Mouse (Mus musculus) heart, postnatal 4 days (tissue): Measurements from ENCODE around the gene Sned1. TPM values are rescaled to one million over a fixed set of nuclear protein-coding genes. Genes with fewer than 3 reads are reported as not detected.
"Not testable (repeated sequence)": the region's sequence is repeated elsewhere in the genome, so short reads cannot be mapped to it uniquely, and the experiment has no call there.

Source experiments
- DNase-seq: peaks from one replicate; pipeline ENCODE4 v3.0.0; 2021
- total RNA-seq, 2 experiments: library from RNA; stranded (reverse); gene quantifications; 2 replicates each; pipeline ENCODE4 v1.2.3; 2021

The Sned1 gene
- 10 to 100 TPM; 11.0 to 11.4 TPM for total RNA-seq

DNA sequence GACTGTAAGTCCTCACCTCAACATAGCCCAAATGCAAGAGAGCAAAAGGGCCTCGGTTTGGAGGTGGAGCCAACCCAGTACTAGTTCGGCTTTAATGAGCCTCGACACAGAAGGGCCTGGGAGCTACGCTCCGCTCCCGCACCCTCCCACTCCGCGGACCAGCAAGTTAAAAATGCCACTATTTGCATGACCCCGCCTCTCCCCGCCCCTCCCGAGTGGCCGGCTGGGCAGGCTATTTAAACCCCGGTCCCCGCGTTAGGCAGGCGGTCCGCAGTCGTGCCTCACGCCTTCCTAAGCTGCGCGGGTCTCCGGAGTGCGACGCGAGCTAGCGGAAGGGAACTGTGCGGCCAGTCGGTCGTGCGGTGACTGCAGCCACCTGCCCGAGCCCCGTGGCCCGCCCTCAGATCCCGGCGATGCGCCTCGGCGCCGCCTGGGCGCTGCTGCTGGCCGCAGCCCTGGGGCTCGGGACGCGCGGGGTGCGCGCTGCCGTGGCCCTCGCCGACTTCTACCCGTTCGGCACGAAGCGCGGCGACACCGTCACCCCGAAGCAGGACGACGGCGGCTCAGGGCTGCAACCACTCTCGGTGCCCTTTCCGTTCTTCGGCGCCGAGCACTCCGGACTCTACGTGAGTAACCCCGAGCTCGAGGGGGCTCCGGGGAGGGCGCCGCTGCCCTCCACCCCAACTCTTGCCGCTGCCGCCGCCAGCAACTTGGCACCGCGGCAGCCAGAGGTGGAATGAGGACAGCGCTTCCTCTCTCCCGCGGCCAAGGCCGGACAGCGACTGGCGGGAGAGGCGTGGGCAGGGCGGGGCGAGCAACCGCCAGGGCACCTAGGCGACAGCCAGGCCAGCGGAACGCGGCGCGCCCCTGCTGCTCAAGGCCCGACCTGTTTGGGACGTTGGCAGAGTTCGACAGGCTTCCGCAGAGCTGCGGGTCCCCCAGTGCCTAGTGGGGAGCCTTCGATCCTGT is at the start of gene Sned1:
Gene Sned1, plus strand, starts transcription at position 266 of the 969 bp plus-strand sequence.
- DNase-seq = peak; percentile 93

DNA sequence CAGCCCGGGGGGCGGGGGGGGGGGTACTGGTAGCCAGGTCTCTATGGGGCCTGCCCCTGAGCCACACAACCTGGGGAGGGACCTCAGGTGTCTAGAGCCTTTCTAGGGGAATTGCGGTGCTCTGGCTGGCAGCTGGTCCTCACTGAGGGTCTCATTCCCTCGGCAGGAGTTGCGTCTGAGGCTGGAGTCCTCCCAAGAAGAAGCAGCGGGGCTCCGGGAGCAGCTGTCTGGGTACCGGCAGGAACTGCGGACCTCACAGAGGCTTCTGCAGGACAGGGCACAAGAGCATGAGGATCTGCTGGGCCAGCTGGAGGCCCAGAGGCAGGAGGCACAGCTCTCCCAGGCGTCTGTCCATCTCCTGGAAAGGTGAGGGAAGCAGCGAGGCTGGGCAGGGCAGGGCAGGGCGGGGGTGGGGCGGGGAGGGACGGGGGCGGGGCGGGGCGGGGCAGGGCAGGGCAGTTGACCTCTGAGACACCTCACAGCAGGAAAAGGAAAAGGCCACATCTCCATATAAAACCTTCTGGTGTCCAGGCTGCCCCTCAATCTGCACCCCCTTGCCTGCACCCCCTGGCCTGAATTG is 44.8 kb upstream of the Sned1 start:
- DNase-seq = no peak

DNA sequence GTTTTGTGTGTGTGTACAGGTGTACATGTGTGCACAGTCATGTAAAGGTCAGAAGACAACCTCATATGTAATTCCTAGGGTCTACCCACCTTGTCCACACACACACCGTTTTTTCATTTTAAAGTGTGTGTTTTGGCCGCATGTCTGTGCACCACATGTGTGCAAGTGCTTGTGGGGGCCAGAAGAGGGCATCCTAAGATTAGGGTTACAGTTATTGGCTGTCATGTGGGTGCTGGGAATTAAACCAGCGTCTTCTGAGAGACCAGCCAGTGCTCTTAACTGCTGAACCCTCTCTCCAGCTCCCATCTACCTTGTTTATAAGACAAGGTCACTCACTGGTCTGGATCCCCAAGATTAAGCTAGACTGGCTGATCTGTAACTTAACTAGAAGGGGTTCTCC is 40.7 kb upstream of the Sned1 start:
- DNase-seq = no peak

DNA sequence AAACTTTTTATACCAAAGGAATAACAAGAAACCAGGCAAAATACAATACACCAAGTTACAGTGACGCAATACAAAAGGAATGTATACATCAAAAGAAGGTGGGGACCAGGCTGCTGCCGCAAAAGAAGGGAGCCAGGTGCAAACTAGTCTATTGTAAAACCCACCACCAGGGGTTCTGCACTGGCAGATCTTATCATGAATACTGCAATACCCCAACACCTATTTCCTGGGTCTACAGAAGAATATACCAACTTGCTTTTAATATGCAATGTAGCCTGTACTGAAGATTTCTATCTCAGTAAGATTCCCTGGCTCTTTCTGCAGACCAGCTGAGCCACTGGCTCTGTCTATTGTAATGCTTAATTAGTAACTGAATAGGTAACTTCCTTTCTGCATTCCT is 38.2 kb upstream of the Sned1 start:
- DNase-seq = not testable (repeated sequence)

DNA sequence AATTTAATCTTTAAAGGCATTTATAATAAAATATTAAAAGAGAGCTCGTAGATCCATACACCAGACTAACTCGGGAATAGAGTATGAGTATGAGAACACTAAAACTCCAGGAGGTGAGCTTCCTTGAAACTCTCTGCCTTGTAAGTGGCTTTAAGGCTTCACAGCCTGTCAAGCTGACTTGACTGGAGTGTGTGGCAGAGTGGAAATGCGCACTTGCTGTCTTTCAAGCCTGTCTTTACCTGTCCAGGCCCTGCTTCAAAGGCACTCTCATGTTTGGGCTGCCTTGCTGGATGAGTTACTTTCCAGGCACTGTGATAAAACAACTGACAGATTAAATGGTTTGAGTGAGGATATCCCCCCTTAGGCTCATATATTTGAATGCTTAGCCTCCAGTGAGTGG is 37.7 kb upstream of the Sned1 start:
- DNase-seq = no peak

DNA sequence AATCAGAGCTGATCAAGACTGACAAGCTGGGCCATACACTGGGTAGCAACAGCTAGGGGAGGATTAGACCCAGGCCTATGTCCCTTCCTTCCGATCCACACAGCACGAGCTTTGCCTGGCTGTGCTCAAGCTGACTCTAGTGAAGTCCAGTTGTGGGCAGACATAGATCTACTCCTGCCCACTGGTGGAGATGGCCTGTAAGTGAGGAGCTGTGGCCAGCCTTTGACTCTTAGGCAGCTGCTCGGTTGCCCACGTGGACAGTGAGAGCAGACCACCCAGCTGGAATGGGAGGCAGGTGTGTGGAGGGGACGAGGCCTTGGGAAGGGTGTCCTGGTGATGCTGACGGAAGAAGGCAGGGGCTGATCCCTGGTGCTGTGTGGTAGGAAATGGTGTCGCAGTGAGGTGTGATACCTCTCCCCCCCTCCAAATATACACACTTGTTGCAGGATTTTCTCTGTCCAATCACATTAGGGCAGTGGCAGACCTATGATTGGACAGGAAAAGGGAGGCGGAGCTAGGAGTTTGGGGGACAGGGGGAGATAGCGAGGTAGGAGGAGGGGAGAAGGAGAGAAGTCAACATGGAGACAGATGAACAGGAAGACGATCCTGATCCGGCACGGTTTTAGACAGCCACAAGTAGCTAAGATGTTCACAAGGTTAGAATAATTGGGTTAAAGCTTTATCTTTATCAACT is 29.2 kb upstream of the Sned1 start:
- no peak for DNase-seq

DNA sequence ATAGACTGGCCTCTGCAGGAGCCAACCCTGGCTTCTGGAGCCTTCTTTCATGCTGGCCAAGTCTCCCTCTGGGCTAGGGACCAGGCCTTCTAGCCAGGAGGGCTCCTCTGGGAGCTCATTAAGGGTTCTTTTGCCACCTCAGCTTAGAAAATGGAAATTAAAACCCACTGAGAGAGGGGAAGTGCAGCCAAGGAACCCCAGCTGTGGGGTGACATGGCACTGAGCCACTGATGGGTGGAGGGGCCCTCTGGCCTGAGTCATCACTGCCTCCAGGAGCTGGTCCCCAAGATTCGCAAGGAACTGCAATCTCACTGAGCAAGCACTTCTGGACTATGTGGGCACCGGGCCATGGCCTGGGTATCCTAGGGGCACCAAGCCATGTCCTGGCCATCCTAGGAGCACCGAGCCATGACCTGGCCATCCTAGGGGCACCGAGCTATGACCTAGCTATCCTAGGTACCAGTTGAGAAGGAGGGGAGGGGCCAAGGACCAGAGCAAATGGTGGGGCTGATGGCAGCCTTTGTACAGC is 28.0 kb upstream of the Sned1 start:
- DNase-seq = no peak

DNA sequence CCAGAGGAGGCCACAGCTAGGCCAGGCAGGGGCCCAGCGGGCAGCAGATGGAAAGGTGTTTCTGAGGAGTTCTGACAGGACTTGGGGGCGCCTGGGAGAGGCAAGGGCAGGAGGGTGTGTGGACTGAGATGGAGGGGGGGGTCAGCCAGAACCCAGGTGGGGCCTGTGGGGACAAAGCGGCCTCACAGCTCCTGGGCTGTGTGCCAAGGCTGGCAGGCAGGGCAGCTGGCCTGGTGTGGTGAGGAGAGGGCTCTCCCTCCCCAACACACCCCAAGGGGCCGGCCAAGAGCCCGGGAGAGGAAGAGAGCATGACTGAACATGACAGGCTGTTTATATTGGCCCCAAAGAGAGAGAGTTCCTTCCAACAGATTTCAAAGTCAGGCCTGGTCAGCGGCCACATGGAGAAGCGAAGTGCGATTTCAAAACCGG is 25.4 kb upstream of the Sned1 start:
- DNase-seq = peak; percentile 85

DNA sequence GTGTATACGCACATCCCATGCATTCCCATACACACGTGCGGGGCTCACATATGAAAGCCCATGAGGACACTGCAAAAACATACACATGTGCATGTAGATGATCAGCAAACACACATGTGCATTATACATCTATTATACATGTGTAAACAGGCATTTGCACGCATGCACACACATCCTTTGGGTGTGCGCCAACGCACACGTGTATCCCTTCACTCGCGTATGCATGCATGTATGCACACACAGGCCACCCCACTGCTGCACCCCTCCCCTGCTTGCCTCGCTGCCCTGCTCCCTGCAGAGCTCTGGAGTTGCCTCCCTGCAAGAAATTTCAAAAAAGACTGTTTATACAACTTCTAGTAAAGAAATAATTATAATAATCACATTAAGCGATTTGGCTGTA is 24.6 kb upstream of the Sned1 start:
- no peak for DNase-seq

DNA sequence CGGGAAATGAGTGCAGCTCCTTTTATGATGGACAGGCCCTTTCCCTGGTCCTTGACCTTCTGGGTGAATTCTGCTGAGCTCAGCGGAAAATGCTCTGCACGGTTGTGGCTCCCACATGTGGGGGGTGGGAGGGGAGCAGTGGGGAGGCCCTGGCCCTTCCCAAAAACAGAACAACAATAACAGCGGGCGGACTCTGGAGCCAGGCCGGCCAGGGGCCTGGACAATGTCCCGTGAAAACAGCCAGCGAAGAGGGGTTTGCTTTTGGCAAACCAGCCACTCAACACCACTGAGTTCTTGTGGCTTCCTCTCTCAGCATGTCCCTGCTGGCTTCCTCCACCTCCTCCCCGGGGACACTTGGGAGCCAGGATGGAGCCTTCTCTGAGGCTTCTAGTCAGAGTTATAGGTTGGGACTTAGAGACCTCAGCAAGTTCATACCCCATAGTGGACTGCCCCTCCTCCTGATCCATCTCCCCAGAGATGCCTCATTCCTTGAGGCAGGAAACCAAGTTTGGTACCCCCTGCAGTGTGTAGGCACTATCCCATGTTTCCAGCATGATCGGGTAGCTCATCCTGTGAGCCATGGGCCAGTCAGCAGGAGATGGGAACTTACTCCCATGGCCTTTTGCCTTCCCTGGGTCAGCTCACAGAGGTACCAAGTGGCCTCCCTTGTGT is 24.0 kb upstream of the Sned1 start:
- DNase-seq = peak; percentile 53

DNA sequence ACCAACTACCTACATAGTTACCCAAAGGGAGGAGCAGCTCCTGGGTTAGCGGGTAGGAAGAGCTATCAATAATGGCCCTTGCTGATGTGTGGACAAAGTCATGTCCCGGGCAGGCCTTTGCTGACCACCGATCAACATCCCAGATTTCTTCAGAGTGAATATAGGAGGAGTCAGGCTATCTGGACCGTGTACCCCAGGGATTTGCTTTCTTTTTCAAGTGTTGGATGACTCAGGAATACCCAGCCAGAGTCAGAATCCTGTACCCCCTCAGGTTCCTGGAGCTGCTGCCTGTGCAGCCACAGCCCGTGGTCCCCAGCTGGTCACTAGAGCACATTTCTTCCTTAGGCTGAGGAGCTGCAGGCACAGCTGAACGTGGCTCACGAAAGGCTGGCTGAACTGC is 23.2 kb upstream of the Sned1 start:
- no peak for DNase-seq

DNA sequence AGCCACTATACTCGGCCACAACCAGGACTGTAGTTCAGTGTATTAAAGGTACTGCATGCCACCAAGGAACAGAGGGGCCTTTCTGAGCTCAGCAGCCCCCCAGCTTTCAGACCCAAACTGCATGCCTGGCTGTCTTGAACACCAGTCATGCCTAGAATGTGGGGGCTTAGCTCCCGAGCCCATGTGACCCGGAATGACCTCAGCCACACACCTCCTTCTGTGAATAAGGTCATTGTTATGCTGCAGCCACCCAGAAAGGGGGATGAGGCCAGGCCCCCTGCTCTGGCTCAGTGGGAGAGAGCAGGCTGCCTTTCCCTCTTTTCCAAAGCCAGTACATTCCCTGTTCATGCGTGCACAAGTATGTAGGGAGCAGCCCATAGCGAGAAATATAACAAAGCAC is 21.0 kb upstream of the Sned1 start:
- DNase-seq = no peak

DNA sequence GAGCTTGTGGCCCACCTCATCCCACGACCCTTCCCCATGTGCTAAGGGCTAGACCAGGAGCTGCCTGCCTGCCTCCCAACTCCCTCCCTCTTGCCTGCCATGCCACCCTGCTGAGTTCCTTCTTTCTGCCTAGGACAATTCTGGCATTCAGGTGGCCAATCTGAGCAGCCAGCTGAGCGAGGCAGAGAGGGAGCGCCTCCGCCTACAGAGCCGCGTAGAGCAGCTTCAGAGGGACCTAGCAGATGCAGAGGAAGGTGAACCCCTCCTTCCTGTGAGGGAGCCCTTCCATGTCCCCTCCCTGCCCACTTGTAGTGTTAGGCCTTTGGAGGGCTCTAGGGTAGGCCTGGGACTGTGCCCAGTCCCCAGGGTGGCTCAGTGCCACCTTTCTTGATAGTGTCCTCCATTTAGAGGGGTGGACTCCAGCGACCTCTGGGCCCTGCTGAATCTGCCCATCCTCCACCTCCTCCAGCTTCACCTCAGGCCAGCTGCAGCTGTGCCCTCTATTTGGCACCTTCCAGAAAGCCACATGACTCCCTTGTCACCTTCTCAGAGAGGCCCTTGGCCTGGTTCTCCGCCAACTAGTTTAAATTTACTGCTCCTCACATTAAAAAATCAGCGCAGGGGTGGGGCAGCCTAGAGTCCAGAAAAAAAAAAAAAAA is 18.7 kb upstream of the Sned1 start:
- DNase-seq = peak; percentile 77

DNA sequence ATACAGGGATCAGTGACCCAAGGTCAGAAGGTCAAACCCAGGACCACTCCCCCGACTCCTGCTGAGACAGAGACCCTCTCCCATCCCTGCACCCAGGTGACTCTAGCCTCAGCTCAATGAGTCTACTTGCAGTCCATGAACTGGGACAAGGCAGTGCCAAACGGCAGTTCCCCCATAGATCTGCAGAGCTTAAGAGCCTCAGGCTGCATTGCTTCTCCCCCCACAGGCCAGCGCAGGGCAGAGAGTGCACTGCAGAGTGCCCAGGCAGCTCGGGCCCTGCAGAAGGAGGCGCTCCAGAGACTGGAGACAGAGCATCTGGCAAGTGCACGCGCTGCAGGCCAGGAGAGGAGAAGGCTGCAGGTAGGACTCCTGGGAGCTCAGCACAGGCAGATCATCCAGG is 18.1 kb upstream of the Sned1 start:
- peak; percentile 45 for DNase-seq

DNA sequence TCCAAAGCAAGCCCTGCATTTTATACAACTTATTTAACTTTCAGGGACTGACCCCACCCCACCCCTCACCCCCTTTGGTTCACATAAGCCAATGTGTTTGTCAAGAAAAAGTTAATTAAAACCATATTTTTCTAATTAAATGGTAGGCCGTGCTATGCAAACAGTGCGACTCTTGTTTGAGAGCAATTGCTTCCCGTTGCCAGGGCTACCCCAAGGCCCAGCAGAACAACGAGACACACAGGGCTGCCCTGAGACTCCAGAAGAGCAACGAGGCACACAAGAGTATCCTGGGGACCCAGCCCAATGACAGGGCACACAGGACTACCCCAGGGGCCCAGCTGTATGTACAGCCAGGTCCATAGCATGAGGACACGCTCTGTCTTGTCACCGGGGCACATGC is 14.9 kb upstream of the Sned1 start:
- DNase-seq = no peak

DNA sequence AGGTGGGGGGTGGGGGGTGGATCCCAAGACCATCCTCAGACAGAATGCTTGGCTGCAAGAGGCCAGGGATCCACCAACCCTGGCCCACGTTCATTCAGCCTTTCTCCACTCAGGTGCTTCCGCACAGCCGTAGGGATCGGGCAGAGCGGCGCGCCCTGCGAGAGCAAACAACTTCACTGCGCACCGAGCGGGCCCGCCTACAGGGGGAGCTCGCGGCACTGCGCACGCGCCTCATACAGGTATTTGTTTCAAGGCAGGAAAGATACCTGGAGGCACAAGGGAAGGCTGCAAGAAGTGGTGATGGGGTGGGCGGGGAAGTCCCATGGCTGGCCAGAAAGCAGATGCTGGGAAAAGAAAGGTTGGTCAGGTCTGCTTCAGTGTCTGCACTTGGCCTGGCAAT is 11.7 kb upstream of the Sned1 start:
- DNase-seq = peak; percentile 64

DNA sequence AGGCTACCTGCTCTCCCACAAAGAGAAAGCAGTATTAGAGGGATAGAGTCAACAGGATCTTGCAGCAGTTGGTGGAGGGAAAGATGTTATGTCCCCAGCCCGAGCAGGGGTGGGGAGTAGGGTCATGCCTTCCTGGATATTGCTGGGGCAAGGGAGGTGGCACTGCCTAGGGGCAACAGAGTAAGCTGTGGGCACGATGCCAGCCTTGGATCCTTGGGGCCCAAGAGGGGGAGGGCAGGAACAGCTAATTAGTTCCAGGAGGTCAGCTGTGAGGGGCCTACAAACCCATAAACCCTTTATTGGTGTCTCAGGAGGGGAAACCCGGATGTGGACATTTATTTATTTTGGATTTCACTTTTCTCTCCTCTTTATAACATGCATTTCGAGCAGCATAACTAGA is 10.4 kb upstream of the Sned1 start:
- DNase-seq = no peak

DNA sequence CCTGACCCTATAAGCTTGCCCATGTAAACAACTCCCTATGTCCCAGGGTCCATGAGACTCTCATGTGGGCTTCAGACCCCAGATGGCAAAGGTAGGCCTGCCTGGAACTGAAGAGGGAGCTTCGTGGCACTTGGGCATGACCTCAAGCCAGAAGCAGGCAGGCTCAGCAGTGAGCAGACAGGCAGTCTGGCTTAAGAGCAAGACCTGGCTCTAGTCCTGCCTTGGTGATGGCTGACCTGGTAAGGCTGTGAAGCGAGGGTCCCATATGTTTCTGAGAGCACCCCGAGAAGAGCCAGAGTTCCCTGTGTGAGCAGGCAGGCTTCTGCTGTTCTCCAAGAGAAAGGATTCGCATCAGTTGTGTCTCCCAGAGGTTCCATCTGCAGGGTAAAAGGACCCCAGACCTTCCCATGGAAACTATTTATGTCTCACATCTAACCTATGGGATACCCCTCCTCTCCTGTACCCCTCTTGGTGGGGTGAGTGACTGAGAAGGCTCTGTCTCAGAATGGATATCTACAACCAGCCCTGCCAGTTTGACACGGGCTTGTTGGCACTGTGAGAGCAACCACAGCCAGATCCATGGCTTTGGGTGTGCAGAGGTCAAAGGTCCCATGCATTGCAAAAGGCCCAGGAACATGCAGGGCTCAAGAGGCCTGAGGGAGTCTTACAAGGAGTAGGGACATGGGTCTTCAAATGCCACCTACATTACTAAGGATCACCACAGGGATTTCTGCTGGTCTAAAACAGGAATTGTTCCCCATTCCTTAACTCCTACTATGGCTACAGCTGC is 9.7 kb upstream of the Sned1 start:
- no peak for DNase-seq

DNA sequence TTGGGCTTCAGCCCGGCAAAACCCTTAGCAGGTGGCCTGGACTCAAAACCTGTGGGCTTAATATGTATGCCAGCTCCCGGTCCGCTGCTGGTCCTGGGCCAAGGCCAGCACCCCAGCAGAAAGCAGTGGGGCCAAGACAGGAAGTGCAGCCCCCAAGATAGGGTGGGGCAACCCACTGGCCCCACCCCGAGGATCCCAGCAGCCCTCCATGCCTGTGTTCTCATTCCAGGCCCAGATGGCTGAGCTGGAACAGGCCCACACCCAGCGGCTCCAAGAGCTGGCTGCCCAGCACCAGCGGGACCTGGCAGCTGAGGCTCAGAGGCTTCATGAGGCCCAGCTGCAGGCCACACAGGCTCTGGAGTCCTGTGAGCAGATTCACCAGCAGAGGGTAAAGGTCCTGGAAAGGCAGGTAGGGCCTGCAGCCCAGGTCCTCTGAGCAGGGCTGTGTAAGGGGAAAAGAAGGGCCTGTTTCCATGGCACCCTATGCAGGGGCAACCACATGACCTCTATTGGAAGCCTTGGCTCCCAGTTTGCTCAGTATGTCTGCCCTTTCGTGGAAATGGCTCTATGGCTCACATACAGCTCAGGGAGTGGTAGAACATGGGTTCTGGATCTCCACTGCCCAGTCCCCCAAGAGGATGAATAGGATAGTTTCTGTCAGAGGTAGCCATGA is 8.2 kb upstream of the Sned1 start:
- no peak for DNase-seq

DNA sequence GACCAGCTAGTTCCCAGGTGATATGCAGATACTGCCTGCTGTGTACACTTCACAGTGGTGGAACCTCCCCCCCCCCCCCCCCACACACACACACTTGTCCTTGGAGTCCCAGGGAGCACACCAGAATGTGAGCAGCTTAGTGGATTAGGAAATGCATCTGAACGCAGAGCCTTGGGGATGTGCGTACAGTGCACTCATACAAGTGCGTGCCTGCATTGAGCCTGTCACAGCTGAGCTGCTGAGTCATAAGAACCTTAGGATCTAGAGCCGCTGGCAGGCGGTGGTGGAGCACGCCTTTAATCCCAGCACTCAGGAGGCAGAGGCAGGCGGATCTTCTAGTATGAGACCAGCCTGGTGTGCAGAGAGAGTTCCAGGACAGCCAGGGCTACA is 7.7 kb upstream of the Sned1 start:
- no peak for DNase-seq

DNA sequence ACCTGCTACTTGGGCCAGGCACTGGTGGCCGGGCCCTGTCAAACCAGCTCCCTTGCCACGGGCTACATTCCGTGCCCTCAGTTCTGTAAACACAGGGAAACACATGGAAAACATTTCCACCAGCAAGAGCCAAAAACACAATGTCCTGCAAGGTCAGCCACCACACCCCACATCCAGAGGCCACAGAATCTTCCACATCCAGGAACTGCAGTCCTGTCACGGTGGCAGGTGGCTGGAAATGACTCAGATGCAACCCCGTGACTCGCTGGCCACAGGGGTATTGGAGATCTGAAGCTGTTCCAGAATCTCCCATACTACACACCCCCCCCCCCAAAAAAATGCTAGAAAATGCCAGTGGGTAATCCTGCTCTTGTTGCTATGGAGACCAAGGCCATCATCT is 6.4 kb upstream of the Sned1 start:
- DNase-seq = no peak
